Mouse (Mus musculus) thymus, adult 2 months (tissue): ENCODE results near the gene Gopc.

Experiments used
- CTCF ChIP-seq: fragments of 200-500 bp; IDR thresholded peaks from 2 replicates; pipeline ENCODE4 v1.5.1; 2012; ENCODE audit warnings: mild to moderate bottlenecking, control low read depth, low read length, moderate library complexity, borderline replicate concordance; ENCODE audit not compliant: control insufficient read depth, poor library complexity, insufficient read depth; ENCODE audit errors: extremely low read depth
- POLR2A ChIP-seq: fragments of 200-500 bp; IDR thresholded peaks from 2 replicates; pipeline ENCODE4 v1.6.1; 2012; ENCODE audit warnings: mild to moderate bottlenecking, low read length, control low read depth, moderate library complexity; ENCODE audit not compliant: control insufficient read depth, poor library complexity, insufficient read depth; ENCODE audit errors: extremely low read depth

GRCm38 (mm10) chr10:52373834-52374233 lies 8.1 kb downstream of the Gopc start:
- no peak for TF ChIP-seq CTCF
- TF ChIP-seq POLR2A, result no peak
